Comparison of ENCODE assay signal across 12 mouse cellular contexts in genomic region chr5:103008894-103009293, GRCm38 (mm10).
DNase-seq lines count a peak whose midpoint lies in the region; ATAC-seq and TF ChIP-seq lines count a peak whose summit lies in the region.
"Had no signal": no experiment of that assay in that cellular context is flagged by ENCODE, and none has a peak within 500 bp of the region (broad histone marks: within the 10 kb centered on the region; RNA-seq: fewer than 3 reads in every experiment).

No protein-coding gene starts in this region.

- no peaks in the 10 kb centered on the region for H3K27me3 ChIP-seq in forebrain, embryonic 16.5 days (replicated peaks; ENCODE audit: control insufficient read depth, insufficient read depth, low read length)
- no peaks in the 10 kb centered on the region for H3K27me3 ChIP-seq in heart, embryonic 12.5 days (replicated peaks)
- H3K27me3 ChIP-seq: embryonic facial prominence, embryonic 15.5 days; kidney, embryonic 15.5 days; liver, embryonic 15.5 days had no signal

- H3K27ac ChIP-seq in layer of hippocampus, adult 2 months = peak overlapping the region; percentile 43; the same call in 1 of the 2 replicates
- no peak overlapping the region for H3K27ac ChIP-seq in forebrain, embryonic 16.5 days (ENCODE audit: low read length)
- no peak overlapping the region for H3K27ac ChIP-seq in heart, embryonic 12.5 days (ENCODE audit: poor library complexity, severe bottlenecking)
- H3K27ac ChIP-seq: embryonic facial prominence, embryonic 15.5 days; kidney, embryonic 15.5 days; liver, embryonic 15.5 days had no signal

- no peak overlapping the region for H3K4me2 ChIP-seq in forebrain, embryonic 16.5 days (ENCODE audit: low read length)
- H3K4me2 ChIP-seq in heart, embryonic 12.5 days = no peak overlapping the region
- H3K4me2 ChIP-seq: embryonic facial prominence, embryonic 15.5 days; kidney, embryonic 15.5 days; liver, embryonic 15.5 days had no signal

- WGBS in forebrain, embryonic 16.5 days = 57% methylated on average over 4 of the region's 4 CpGs
- WGBS in heart, embryonic 12.5 days = 71% methylated on average over 4 of the region's 4 CpGs

- H3K9me3 ChIP-seq in forebrain, embryonic 16.5 days (ENCODE audit: control insufficient read depth, low read length) = no peaks in the 10 kb centered on the region
- no peaks in the 10 kb centered on the region for H3K9me3 ChIP-seq in heart, embryonic 12.5 days (replicated peaks)
- H3K9me3 ChIP-seq: embryonic facial prominence, embryonic 15.5 days; kidney, embryonic 15.5 days; liver, embryonic 15.5 days had no signal

- peak; percentile 15 for DNase-seq in adrenal gland, adult 2 months
- DNase-seq in adrenal gland, postnatal 25 days = no peak
- DNase-seq in layer of hippocampus, adult 2 months (ENCODE audit: low spot score in 2 of 2) = peak; percentile 52 to 56
- DNase-seq in layer of hippocampus, postnatal 25 days (ENCODE audit: extremely low spot score in 1 of 2, low spot score in 1 of 2) = no peak
- DNase-seq in right cerebral cortex, postnatal 10 days (ENCODE audit: low spot score in 2 of 2) = peak; percentile 80
- no peak for DNase-seq in testis, postnatal 14 days (ENCODE audit: low spot score)
- DNase-seq: heart, postnatal 14 days had no signal

- no peaks in the 10 kb centered on the region for H3K36me3 ChIP-seq in forebrain, embryonic 16.5 days (ENCODE audit: control insufficient read depth, insufficient read depth)
- H3K36me3 ChIP-seq in heart, embryonic 12.5 days = no peaks in the 10 kb centered on the region
- H3K36me3 ChIP-seq: embryonic facial prominence, embryonic 15.5 days; kidney, embryonic 15.5 days; liver, embryonic 15.5 days had no signal

- no peak for TF ChIP-seq CTCF in layer of hippocampus, adult 2 months (conservative IDR thresholded peaks at IDR 0.05)

- no peak overlapping the region for H3K9ac ChIP-seq in forebrain, embryonic 16.5 days (replicated peaks; ENCODE audit: low read depth, low read length)
- H3K9ac ChIP-seq in heart, embryonic 12.5 days = no peak overlapping the region
- H3K9ac ChIP-seq: embryonic facial prominence, embryonic 15.5 days; kidney, embryonic 15.5 days; liver, embryonic 15.5 days had no signal

- ATAC-seq in forebrain, embryonic 16.5 days = peak; percentile 57; the same call in 1 of the 2 replicates
- no peak for ATAC-seq in heart, embryonic 12.5 days (ENCODE audit: insufficient number of reproducible peaks, low FRiP score)

- H3K4me1 ChIP-seq in forebrain, embryonic 16.5 days (replicated peaks; ENCODE audit: control insufficient read depth, insufficient read depth, low read length) = peaks cover 7% of the 10 kb centered on the region; the same call in 1 of the 2 replicates
- no peaks in the 10 kb centered on the region for H3K4me1 ChIP-seq in heart, embryonic 12.5 days (replicated peaks)
- H3K4me1 ChIP-seq: embryonic facial prominence, embryonic 15.5 days; kidney, embryonic 15.5 days; liver, embryonic 15.5 days had no signal

- no peak overlapping the region for H3K4me3 ChIP-seq in layer of hippocampus, adult 2 months
- H3K4me3 ChIP-seq in forebrain, embryonic 16.5 days (replicated peaks; ENCODE audit: low read length) = no peak overlapping the region
- no peak overlapping the region for H3K4me3 ChIP-seq in heart, embryonic 12.5 days
- H3K4me3 ChIP-seq: embryonic facial prominence, embryonic 15.5 days; kidney, embryonic 15.5 days; liver, embryonic 15.5 days had no signal

Comparison
In these comparisons a context has a peak if more than half of its experiments do, and no peak if none do; other contexts are left out.
1. DNase-seq: peak in adrenal gland, adult 2 months (single experiment), layer of hippocampus, adult 2 months (2 of 2) and right cerebral cortex, postnatal 10 days (2 of 2); none in adrenal gland, postnatal 25 days (single experiment), layer of hippocampus, postnatal 25 days (0 of 2) and testis, postnatal 14 days (single experiment).